Mouse (Mus musculus) E14TG2a.4 (cell line): ENCODE measurements at regions not wholly inside any gene's neighbourhood (a gene's known extent, or its start where the extent isn't known, plus 50 kb on each side); places are given as distances from the start of the nearest gene placed in this dataset.

Experiments
- H3K27me3 ChIP-seq: 2 replicates; pipeline ENCODE4 v1.6.1; 2014; ENCODE audit warnings: low read length, control low read depth; ENCODE audit not compliant: insufficient read depth
- H3K36me3 ChIP-seq: 2 replicates; pipeline ENCODE4 v1.6.1; 2014; ENCODE audit warnings: low read length, control low read depth; ENCODE audit not compliant: insufficient read depth
- H3K4me1 ChIP-seq: replicated peaks from 2 replicates; pipeline ENCODE4 v1.6.1; 2014; ENCODE audit warnings: low read depth, low read length, control low read depth
- H3K4me3 ChIP-seq: replicated peaks from 2 replicates; pipeline ENCODE4 v1.5.1; 2014; ENCODE audit warnings: mild to moderate bottlenecking, low read length
- H3K9me3 ChIP-seq: 2 replicates; pipeline ENCODE4 v1.6.1; 2014; ENCODE audit warnings: low read length, control low read depth
- CTCF ChIP-seq: conservative IDR thresholded peaks from 2 replicates; pipeline ENCODE4 v1.5.1; 2014; ENCODE audit warnings: low read length
- NANOG ChIP-seq: IDR thresholded peaks from 2 replicates; pipeline ENCODE4 v1.6.1; 2014; ENCODE audit warnings: borderline replicate concordance, low read length, mixed read lengths
- POU5F1 ChIP-seq: IDR thresholded peaks from 2 replicates; pipeline ENCODE4 v1.6.1; 2014; ENCODE audit warnings: low read length, borderline replicate concordance

DNA sequence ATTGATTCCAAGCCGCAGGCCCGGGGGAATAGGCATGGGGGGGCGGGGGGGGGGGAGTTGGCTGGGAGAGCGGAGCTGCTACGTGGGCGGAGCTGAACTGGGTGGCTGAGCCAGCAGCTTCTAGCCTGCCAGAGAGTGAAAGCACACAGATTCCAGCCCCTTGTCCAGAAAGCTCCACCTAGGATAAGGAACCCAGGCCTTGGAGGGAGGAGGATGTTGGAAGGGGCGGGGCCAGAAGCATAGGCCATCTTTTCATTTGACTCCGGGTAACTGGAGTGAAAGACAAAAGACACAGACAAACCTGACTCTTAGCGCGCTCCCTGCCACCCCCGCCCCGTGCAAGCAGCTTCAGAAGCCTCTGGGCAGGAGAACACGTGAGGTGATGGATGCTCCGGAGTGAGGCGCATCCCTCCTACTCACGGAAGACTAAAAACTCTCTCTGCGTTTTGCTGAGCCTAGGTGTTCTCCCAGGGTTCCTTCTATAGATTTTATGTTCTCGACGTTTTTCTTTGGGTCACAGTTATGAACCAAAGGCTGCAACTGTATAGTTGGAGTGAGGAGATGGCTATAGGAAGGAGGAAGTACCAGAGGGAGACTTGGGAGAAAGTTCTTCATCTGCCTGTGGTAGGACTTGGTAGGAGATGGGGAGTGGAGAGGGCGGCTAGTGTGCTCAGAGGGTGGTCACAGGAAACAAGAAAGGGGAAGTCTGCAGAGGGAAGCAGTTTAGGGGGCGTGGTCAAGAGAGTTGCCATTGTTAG lies 84.8 kb upstream of the Mafb start:
- TF ChIP-seq POU5F1 (no peak), NANOG (no peak), CTCF (no peak)
- Histone ChIP-seq H3K9me3 (no peaks in the 10 kb centered on the region), H3K4me3 (peak overlapping the region; percentile 69), H3K27me3 (peaks cover 40% of the 10 kb centered on the region), H3K36me3 (no peaks in the 10 kb centered on the region), H3K4me1 (peaks cover 39% of the 10 kb centered on the region)

DNA sequence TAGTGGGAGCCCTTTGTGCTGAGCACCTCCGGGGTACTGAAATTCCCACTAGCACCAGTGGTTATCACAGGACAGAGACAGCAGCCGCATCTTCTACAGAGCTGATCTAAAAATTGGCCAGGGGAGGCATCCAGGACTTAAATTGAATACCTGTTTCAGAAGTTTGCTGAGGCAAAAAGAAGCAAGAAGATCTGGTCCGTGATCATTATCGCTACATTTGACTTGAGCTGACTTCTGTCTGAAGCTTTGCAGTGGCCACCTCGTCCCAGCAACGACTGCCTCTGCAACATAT lies 85.3 kb upstream of the Mafb start:
- TF ChIP-seq POU5F1 (no peak), NANOG (no peak), CTCF (no peak)
- Histone ChIP-seq H3K27me3 (peaks cover 39% of the 10 kb centered on the region), H3K4me1 (peaks cover 37% of the 10 kb centered on the region), H3K4me3 (peak overlapping the region; percentile 69), H3K36me3 (no peaks in the 10 kb centered on the region), H3K9me3 (no peaks in the 10 kb centered on the region)

DNA sequence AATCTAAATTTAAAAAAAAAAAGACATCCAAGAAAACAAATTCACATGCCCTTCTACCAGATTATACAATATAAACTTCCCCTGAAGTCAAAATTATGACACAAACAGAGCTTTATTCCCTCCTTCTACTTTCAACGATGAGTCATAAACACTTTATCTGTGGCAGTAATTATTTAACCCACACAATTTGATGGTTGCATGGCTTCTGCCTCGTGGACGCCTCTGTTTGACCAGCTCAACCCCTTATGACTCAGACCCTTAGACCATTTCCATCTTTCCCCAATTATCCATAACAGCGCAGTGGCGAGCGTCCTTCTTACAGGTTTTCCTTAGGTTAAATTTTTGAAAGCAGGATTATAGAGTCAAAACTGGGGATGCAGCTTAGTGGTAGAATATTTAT lies 85.9 kb upstream of the Mafb start:
- Histone ChIP-seq H3K4me1 (peaks cover 37% of the 10 kb centered on the region), H3K4me3 (no peak overlapping the region), H3K27me3 (peaks cover 38% of the 10 kb centered on the region), H3K36me3 (no peaks in the 10 kb centered on the region), H3K9me3 (no peaks in the 10 kb centered on the region)
- TF ChIP-seq POU5F1 = no peak
- no peak for TF ChIP-seq NANOG
- TF ChIP-seq CTCF = no peak

DNA sequence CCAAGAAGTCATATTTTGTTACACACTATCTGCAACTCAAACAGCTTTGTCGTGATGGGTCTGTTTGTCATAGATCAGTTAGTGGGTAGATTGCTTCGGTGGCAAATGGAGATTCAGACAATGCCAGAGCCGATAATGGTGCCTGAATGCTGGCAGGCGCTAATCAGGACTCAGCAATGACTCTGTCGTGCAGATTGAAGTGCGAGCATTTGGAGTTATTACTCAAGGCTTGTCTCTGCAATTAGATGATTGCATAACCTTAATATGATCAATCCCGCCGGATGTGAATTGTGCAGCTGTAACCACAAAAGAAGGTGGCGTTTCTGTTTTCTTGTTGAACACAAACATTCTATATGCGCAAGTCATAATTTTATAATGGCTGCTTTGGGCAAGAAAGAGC lies 88.8 kb upstream of the Mafb start:
- Histone ChIP-seq H3K36me3 (no peaks in the 10 kb centered on the region), H3K4me3 (no peak overlapping the region), H3K4me1 (peaks cover 21% of the 10 kb centered on the region), H3K9me3 (no peaks in the 10 kb centered on the region), H3K27me3 (peaks cover 32% of the 10 kb centered on the region)
- TF ChIP-seq NANOG (no peak), CTCF (no peak)

DNA sequence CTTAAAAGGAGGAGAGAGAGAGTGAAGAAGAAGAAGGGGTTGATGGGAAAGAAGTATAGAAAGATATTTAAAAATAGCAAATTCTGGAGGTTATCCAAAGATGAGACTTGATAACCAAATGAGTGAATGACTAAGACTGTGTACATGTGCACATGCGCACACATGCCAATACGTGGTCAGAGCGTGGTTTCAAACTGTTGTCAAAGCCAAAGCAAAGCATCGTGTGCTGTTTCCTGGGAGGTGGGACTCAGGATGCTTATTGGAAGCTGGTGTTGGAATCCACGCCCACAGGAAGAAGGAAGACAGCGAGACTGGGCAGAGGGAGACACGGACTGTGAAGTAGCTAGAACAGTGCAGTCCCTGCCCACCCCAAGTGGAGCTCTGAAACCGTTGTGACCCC lies 89.8 kb upstream of the Mafb start:
- H3K4me3 ChIP-seq = no peak overlapping the region
- TF ChIP-seq POU5F1 (no peak), CTCF (no peak), NANOG (no peak)
- no peaks in the 10 kb centered on the region for H3K9me3 ChIP-seq
- H3K27me3 ChIP-seq = peaks cover 31% of the 10 kb centered on the region
- H3K36me3 ChIP-seq = no peaks in the 10 kb centered on the region
- peaks cover 13% of the 10 kb centered on the region for H3K4me1 ChIP-seq

DNA sequence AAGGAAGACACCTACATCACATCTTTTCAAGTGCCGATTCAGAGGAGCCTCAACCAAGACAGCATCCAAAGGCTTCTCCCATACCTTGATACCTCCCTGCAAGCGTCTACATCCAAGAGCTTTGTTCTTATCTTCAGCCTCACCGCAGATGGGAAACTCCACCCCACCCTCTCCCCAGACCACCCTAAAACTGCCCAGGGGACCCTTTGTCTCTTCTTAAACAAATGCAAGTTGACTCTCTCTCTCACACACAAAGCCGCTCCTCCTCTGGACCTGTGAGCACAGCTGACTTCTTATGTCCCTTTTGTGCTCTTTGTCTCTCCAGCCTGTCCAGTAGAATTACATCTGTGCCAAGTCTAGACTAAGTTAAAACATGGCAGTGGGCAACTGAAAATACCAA lies 104.7 kb upstream of the Mafb start:
- Histone ChIP-seq H3K4me3 (peak overlapping the region; percentile 10; the same call in 1 of the 2 replicates), H3K4me1 (peaks cover 36% of the 10 kb centered on the region), H3K27me3 (peaks cover 21% of the 10 kb centered on the region), H3K36me3 (no peaks in the 10 kb centered on the region), H3K9me3 (no peaks in the 10 kb centered on the region)
- TF ChIP-seq CTCF (no peak), POU5F1 (no peak), NANOG (no peak)

DNA sequence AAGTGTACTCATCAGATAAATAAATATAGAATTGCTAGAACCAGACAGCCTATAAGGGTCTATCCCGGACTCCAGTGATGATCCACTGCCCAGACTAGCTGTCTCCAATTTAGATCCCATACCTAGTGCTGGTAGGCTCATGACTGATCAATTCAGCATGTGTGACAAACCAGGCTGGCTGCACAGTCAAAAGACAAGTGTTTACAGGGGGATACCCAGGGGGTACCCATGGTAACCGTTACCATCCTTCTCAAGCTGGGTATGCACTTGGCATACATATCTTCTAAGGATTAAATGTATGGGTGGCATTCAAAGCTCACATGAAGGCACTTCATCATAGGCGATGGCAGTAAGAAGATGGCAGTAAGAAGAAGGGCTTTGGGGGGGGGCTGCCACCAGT lies 109.3 kb upstream of the Mafb start:
- peaks cover 28% of the 10 kb centered on the region for H3K4me1 ChIP-seq
- no peaks in the 10 kb centered on the region for H3K36me3 ChIP-seq
- peaks cover 26% of the 10 kb centered on the region for H3K27me3 ChIP-seq
- no peak overlapping the region for H3K4me3 ChIP-seq
- H3K9me3 ChIP-seq = no peaks in the 10 kb centered on the region
- TF ChIP-seq NANOG (no peak), CTCF (no peak), POU5F1 (no peak)

DNA sequence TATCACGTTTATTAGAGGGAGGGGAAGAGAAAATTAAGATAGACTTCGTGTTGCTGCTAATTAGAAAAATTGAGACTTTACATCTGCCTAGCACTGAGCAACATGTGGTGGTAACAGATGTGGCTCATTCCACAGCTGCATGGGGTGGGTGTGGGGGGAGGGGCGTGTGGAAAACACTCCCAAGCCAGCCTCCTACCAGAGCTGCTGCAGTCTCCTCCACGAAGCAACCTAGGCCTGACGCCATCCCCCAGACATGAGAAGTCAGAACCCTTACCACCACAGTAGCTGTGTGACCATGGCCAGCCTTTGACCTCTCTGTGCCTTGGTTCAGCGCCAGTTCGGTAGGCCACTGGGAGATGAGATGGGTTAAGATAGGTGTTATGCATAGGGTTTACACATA lies 112.4 kb upstream of the Mafb start:
- Histone ChIP-seq H3K4me3 (no peak overlapping the region), H3K27me3 (peaks cover 32% of the 10 kb centered on the region), H3K36me3 (no peaks in the 10 kb centered on the region), H3K4me1 (peaks cover 4% of the 10 kb centered on the region), H3K9me3 (no peaks in the 10 kb centered on the region)
- no peak for TF ChIP-seq POU5F1

DNA sequence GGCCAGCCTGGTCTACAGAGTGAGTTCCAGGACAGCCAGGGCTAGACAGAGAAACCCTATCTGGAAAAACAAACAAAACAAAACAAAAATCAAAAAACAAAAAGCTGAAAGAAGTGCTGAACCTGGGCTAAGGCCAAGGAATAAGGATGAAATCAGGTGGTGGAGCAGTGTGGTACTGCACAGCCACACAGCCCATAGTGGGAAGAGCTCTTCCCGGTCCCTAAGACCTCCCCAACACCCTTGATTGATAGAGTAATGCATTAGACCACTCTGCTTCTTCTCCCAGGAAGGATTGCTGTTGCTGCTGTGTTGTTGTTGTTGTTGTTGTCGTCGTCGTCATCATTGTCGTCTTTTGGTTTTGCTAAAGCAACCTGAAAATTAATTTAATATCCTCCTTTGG lies 118.2 kb upstream of the Mafb start:
- no peak for TF ChIP-seq NANOG

More for the DNA sequence above, 118.2 kb upstream of the Mafb start:
- Histone ChIP-seq H3K36me3 (no peaks in the 10 kb centered on the region), H3K9me3 (no peaks in the 10 kb centered on the region), H3K4me3 (no peak overlapping the region), H3K27me3 (peaks cover 23% of the 10 kb centered on the region), H3K4me1 (peaks cover 16% of the 10 kb centered on the region)
